Mouse (Mus musculus): ENCODE measurements around the gene Fam118b.

Gene Fam118b

DNA sequence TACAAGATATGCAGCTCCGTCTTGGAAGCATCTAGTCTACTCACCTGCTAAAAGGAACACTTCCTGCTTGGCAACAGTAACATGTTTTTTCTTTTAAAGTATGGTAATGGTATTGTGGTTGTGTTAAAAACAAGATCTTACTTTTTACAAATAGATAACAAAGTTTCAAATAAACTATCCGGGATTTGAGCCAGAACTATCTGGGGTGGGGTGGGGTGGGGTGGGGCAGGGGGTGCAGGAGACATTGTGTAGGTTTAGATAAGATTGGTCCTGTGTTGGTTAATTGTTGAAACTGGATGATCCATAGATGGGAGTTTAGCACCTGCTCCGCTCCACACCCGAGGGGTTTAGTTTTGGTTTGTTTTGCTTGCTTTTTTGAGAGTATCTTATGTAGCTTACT lies 5.2 kb downstream of the Fam118b start:
- no peak for DNase-seq

DNA sequence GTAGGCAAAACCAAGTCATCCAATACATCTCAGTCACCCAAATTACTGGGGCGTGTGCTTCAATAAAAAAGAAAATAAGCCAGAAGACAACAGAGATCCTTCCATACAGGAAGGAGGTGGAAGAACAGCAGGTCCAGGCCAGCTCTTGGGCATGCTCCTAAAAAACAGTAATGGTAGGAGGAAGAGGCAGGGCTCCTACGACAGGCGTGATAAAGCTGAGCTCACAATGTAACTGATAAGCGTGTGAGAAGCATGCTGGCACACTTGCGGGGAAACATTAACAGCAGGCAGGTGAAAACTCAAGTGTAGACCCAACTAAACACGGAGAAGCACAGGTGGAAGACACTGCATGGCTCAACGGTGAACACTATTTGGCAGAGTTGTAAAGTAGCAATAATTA lies 10.2 kb downstream of the Fam118b start:
- no peak for DNase-seq

DNA sequence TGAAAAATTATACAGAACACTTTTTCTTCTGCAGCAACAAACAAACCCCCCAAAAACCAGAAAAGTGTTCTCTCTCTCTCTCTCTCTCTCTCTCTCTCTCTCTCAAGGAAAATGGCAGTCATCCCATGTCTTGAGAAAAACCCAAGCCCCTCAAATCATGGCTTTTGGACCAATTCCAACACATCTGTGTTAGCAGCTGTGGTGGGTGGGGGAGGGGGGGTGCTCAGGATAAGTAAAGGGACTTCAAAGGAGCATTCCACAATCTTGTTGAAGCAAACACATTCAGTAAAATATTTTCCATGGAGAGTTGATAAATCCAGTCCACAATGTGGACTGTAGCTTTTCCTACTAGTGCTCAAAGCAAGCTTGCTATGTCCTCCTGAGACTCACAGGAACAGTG lies 18.1 kb downstream of the Fam118b start:
- DNase-seq = no peak

DNA sequence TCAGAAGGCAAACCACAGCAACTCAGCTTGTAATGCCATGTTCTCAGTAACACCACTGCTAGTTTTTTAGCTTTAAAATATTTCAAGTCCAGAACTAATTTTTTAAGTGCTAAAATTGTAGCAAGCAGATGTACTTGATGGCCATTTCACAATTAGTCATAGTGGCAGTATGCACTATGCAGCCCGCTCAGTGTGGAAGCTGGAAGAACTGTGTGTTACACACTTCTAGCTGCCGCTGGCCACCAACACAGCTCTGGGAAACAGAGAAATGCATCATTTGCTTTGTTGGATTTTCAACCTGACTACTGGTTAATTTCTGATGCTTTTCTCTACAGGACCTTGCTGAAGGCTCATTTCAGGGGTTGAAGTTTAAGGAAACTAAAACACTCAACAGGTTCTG lies 20.2 kb downstream of the Fam118b start:
- no peak for DNase-seq

GRCm38 (mm10) chr9:35239734-35240133 lies 27.9 kb downstream of the Fam118b start:
- no peak for DNase-seq

- peak; percentile 42 for DNase-seq
These were observed 28.6 kb downstream of the Fam118b start for GRCm38 (mm10) chr9:35238915-35239571.

- DNase-seq = no peak
These were observed 29.2 kb downstream of the Fam118b start for GRCm38 (mm10) chr9:35238371-35238770.

GRCm38 (mm10) chr9:35235996-35236395 lies 31.6 kb downstream of the Fam118b start:
- DNase-seq = no peak

GRCm38 (mm10) chr9:35228671-35229070 lies 38.9 kb downstream of the Fam118b start:
- DNase-seq = no peak

DNA sequence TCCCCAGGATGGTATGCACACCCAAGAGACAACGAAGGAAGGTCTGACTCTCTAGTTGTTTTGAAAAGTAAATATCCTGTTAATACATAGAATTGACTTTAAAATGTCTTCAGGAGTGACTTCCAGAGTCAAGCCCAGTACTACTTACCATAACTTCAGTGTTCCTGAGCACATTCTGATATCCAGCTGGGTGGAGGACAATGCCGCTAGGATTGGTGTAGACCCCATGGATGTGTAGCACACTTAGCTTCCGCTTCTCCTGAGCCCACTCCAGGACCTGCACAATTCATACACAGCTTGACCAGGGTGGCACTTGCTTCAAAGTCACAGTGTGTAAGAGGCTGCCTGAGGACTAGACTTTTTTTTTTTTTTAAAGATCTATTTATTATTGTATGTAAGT lies 44.1 kb downstream of the Fam118b start:
- DNase-seq = no peak

DNA sequence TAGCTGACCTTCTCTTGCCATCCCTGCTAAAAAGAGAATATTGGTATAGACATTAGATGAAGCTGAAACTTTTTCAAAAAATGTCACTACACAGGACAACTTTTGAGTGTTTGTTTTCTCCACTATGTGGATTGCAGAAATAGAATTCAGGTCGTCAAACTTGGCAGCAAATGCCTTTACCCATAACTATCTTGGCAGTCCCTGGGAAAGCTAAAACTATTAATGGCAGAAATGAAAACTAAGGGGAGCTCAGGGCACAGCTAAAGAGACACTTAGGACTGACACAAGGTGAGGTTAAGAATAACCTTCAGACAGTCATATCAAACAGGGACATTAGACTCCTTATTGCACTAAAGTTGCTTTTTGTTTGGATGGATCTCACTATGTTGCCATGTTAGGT lies 49.6 kb downstream of the Fam118b start:
- DNase-seq = no peak

DNA sequence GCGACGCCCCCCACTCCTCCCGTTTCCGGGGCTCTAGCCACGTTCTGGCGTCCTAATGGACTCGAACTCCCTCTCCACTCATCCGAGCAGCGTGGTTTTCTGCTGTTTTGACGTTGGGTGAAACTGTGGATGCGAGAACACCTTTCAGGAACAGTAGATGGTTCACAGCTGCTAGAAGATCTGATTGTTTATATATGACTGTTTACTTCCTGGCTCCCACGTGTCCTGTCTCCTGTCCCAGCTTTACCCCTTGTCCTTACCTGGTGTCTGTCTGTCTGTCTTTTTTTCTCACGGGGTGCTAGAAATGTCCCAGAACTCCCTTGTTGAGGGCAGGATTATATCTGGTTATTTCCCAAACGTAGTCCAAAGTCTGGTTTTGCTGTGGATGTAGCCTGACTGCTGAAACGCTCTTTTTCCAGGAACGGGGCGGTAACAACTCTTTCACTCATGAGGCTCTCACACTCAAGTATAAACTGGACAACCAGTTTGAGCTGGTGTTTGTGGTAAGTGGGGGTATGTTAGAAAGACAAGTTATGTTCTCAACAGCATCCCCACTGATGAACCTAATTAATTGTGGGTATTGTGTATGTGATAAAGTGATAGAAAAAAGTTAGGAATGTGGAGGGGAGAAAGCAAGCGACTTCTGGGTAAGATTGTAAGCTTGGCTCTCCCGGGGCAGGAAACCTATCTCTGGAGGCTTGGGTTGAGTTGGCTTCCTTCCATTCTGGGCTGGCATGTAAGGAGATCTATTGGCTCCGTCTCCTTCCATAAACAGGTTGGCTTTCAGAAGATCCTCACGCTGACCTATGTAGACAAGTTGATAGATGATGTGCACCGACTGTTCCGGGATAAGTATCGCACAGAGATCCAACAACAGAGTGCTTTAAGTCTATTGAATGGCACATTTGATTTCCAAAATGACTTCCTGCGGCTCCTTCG lies 55.8 kb downstream of the Fam118b start:
- no peak for DNase-seq

DNA sequence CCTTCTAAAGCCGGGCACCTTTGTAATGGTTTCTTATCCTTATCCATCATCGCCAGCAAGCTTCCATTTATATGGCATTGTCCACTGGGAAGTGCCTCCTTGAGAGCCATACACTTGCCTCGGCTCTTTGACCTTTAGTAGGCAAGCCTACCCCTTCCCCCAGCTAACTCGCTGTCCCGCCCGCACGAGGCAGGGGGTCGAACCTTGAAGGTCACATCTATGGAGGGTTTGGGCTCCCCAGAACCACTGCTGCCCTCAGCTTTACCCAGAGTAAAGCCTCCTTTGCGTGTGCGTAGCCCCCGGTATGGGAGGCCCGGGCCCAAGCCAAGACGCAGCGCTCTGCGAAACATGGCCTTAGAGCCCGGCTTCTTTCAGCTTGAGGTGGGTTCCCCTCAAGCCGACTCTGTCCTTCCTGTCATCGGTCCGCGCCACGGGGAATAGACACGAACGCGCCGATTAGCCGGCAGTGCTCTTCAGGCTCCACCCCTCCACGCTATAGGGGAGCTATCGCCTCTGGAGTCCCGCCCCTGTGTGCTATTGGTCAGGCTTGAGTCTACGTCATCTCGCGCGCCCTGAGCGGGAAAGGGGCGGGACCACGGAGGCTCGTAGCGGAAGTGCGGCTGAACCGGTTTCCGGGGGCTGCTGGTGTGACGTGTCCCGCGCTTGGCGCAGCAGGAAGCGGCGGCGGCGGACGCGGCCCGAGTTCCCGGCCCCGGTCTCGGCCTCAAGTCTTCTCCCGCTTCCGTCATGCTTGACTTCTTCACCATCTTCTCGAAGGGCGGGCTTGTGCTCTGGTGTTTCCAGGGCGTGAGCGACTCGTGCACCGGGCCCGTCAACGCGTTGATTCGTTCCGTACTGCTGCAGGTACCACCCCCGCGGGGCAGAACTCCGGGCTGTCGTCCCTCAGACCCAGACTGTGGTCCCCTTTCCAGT lies 56.8 kb downstream of the Fam118b start, which contains the start of gene Foxred1:
Foxred1 (minus strand) TSS at position 514 of the 933 bp plus-strand sequence.
- DNase-seq = peak; percentile 100

DNA sequence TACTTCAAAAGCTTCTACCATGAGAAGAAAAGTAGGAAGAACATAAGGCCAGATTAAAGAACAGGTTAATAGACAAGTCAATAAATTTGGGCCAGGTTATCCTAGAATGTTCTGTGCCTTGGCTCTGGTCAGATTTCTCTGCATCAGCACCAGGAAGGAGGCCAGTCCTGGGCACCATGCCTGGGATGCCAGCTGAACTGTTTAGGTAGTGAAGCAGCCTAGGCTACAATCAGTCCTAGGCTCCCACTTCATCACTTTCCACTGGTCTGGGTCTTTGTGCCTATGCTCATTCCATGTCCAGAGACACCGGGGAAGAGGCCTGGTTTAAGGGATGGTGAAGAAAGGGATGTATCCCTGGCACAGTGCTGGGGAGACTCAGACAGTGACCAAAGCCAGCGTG lies 63.2 kb downstream of the Fam118b start:
- no peak for DNase-seq

GRCm38 (mm10) chr9:35203536-35203935 lies 64.1 kb downstream of the Fam118b start:
- peak; percentile 19 for DNase-seq

DNA sequence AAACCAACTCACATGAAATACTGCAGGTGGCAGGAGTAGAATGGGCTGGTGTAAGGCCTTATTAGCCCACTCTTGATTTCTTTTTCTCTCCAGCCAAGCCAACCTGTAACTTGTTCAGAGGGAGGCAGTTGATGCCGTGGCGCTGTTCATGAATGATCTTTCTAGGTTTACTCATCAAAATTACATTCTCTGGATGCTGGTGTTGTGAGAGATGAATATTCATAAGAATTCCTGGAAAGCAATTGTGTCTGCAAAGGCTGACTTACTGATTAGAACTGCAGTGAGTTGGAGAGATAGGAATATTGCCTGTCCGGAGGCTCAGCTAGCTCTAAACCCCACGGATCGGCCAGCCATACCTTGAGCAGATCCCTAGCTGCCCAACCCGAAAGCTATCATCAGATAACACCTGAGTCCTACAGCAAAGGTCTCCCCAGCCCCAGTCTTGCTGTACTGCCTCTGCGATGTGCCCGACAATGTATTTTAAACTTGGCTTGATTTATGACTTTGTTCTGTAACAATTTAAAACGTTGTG lies 67.0 kb downstream of the Fam118b start:
- no peak for DNase-seq

GRCm38 (mm10) chr9:35199772-35200471 lies 67.7 kb downstream of the Fam118b start, which contains the start of the genes Srpr and Tirap:
TSS of gene Srpr (plus strand) at chr9:35200175.
TSS of gene Tirap (minus strand) at chr9:35200291.
- DNase-seq = peak; percentile 96

GRCm38 (mm10) chr9:35198945-35199771 lies 68.4 kb downstream of the Fam118b start:
- DNase-seq = no peak

- no peak for DNase-seq
These were observed 69.3 kb downstream of the Fam118b start for GRCm38 (mm10) chr9:35198351-35198750.

DNA sequence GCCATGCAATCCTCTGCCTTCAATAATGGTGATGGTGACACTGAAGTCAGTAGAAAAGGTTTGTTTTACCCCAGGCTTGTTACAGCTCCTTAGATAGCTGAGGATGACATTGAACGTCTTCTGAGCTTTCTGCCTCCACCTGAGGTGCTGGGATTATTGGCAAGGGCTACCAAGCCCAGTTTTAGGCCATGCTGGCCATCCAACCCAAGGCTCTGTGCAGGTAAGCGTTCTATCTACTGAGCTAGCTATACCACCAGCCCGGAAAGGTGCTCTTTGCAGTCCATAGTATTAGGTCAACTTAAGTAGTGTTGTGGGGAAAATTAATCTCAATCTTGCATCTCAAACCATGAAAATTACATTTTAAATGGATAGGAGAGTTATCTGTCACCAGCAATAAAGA lies 70.0 kb downstream of the Fam118b start:
- no peak for DNase-seq

- DNase-seq = no peak
These were observed 73.6 kb downstream of the Fam118b start for GRCm38 (mm10) chr9:35194048-35194447.
